Mouse (Mus musculus): ENCODE data around the gene 4930595D18Rik. TPM values are rescaled to one million over a fixed set of nuclear protein-coding genes. Genes with fewer than 3 reads are reported as not detected.

Gene 4930595D18Rik
- polyA plus RNA-seq, 1 experiment from 2014 or later: not detected

GRCm38 (mm10) chr12:111153946-111154345 is 30.3 kb downstream of the 4930595D18Rik start:
- peaks cover 6% of the 10 kb centered on the region for H3K27me3 ChIP-seq
- DNase-seq (ENCODE audit: low read depth, low spot score) (no peak), ATAC-seq (no peak)
- CTCF ChIA-PET: no interaction called here
- POLR2A ChIA-PET: interaction anchor here (1.7 kb wide), 1 partner anchor 11 kb away, joined by 3 read pairs; no protein-coding TSS in a partner anchor
- in situ Hi-C loops (cut with MboI; ENCODE audit: low pct_unique_long_range_greater_than_20kb): no loop called here
- no peak for TF ChIP-seq CTCF (IDR thresholded peaks at IDR 0.05)

GRCm38 (mm10) chr12:111152981-111153710 is 31.1 kb downstream of the 4930595D18Rik start:
- peaks cover 6% of the 10 kb centered on the region for H3K27me3 ChIP-seq
- TF ChIP-seq CTCF (IDR thresholded peaks at IDR 0.05): no peak
- ATAC-seq: no peak
- POLR2A ChIA-PET: interaction anchor here (1.7 kb wide), 1 partner anchor 12 kb away, joined by 3 read pairs; no protein-coding TSS in a partner anchor
- in situ Hi-C loops (cut with MboI; ENCODE audit: low pct_unique_long_range_greater_than_20kb): no loop called here
- DNase-seq (ENCODE audit: low read depth, low spot score): no peak
- CTCF ChIA-PET: no interaction called here

- peaks cover 6% of the 10 kb centered on the region for H3K27me3 ChIP-seq
- CTCF ChIA-PET: no interaction called here
- DNase-seq (ENCODE audit: low read depth, low spot score) (no peak), ATAC-seq (no peak)
- POLR2A ChIA-PET: no interaction called here
- TF ChIP-seq CTCF (IDR thresholded peaks at IDR 0.05): no peak
- in situ Hi-C loops (cut with MboI; ENCODE audit: low pct_unique_long_range_greater_than_20kb): no loop called here
These were observed 31.7 kb downstream of the 4930595D18Rik start for GRCm38 (mm10) chr12:111152579-111152978.

- ChIA-PET CTCF (interaction anchor here (1.1 kb wide), 1 partner anchor 12 kb away, joined by 3 read pairs; no protein-coding TSS in a partner anchor), POLR2A (interaction anchor here (0.6 kb wide), 1 partner anchor 487 kb away, joined by 4 read pairs; no protein-coding TSS in a partner anchor)
- no peak for ATAC-seq
- peaks cover 6% of the 10 kb centered on the region for H3K27me3 ChIP-seq
- in situ Hi-C loops (cut with MboI; ENCODE audit: low pct_unique_long_range_greater_than_20kb): no loop called here
- no peak for DNase-seq (ENCODE audit: low read depth, low spot score)
- no peak for TF ChIP-seq CTCF (IDR thresholded peaks at IDR 0.05)
These were observed 32.7 kb downstream of the 4930595D18Rik start for GRCm38 (mm10) chr12:111151422-111152156.

- POLR2A ChIA-PET: no interaction called here
These were observed 34.1 kb downstream of the 4930595D18Rik start for GRCm38 (mm10) chr12:111150236-111150596.

GRCm38 (mm10) chr12:111149495-111150235 is 34.6 kb downstream of the 4930595D18Rik start:
- ATAC-seq (no peak), DNase-seq (ENCODE audit: low read depth, low spot score) (no peak)
- in situ Hi-C loops (cut with MboI; ENCODE audit: low pct_unique_long_range_greater_than_20kb): no loop called here
- ChIA-PET POLR2A (no interaction called here), CTCF (interaction anchor here (1.0 to 1.3 kb wide), 3 partner anchors 15 to 56 kb away, joined by 3 read pairs; no protein-coding TSS in a partner anchor)
- peaks cover 6% of the 10 kb centered on the region for H3K27me3 ChIP-seq
- no peak for TF ChIP-seq CTCF (IDR thresholded peaks at IDR 0.05)

More at GRCm38 (mm10) chr12:111150236-111150596, 34.1 kb downstream of the 4930595D18Rik start:
- DNase-seq (ENCODE audit: low read depth, low spot score): no peak
- CTCF ChIA-PET: interaction anchor here (1.2 to 1.3 kb wide), 2 partner anchors 15 to 57 kb away, joined by 3 read pairs; no protein-coding TSS in a partner anchor
- peaks cover 6% of the 10 kb centered on the region for H3K27me3 ChIP-seq
- no peak for TF ChIP-seq CTCF (IDR thresholded peaks at IDR 0.05)
- in situ Hi-C loops (cut with MboI; ENCODE audit: low pct_unique_long_range_greater_than_20kb): no loop called here
- no peak for ATAC-seq

GRCm38 (mm10) chr12:111145269-111145668 is 39.0 kb downstream of the 4930595D18Rik start:
- TF ChIP-seq CTCF (IDR thresholded peaks at IDR 0.05): no peak
- H3K27me3 ChIP-seq: no peaks in the 10 kb centered on the region
- no peak for ATAC-seq
- no peak for DNase-seq (ENCODE audit: low read depth, low spot score)
- CTCF ChIA-PET: no interaction called here
- POLR2A ChIA-PET: no interaction called here
- in situ Hi-C loops (cut with MboI; ENCODE audit: low pct_unique_long_range_greater_than_20kb): no loop called here

- in situ Hi-C loops (cut with MboI; ENCODE audit: low pct_unique_long_range_greater_than_20kb): no loop called here
- H3K27me3 ChIP-seq: no peaks in the 10 kb centered on the region
- ATAC-seq: no peak
- DNase-seq (ENCODE audit: low read depth, low spot score): no peak
- CTCF ChIA-PET: no interaction called here
- no peak for TF ChIP-seq CTCF (IDR thresholded peaks at IDR 0.05)
- POLR2A ChIA-PET: no interaction called here
These were observed 39.7 kb downstream of the 4930595D18Rik start for GRCm38 (mm10) chr12:111144598-111144997.

- no peaks in the 10 kb centered on the region for H3K27me3 ChIP-seq
- in situ Hi-C loops (cut with MboI; ENCODE audit: low pct_unique_long_range_greater_than_20kb): no loop called here
- ATAC-seq (no peak), DNase-seq (ENCODE audit: low read depth, low spot score) (no peak)
- no peak for TF ChIP-seq CTCF (IDR thresholded peaks at IDR 0.05)
- CTCF ChIA-PET: interaction anchor here (1.3 kb wide), 1 partner anchor 16 kb away, joined by 5 read pairs; no protein-coding TSS in a partner anchor
- POLR2A ChIA-PET: no interaction called here
These were observed 40.7 kb downstream of the 4930595D18Rik start for GRCm38 (mm10) chr12:111143509-111144063.

GRCm38 (mm10) chr12:111143005-111143508 is 41.2 kb downstream of the 4930595D18Rik start:
- in situ Hi-C loops (cut with MboI; ENCODE audit: low pct_unique_long_range_greater_than_20kb): no loop called here
- POLR2A ChIA-PET: no interaction called here
- no peaks in the 10 kb centered on the region for H3K27me3 ChIP-seq
- CTCF ChIA-PET: interaction anchor here (1.3 kb wide), 1 partner anchor 16 kb away, joined by 5 read pairs; no protein-coding TSS in a partner anchor
- TF ChIP-seq CTCF (IDR thresholded peaks at IDR 0.05): no peak
- ATAC-seq (no peak), DNase-seq (ENCODE audit: low read depth, low spot score) (no peak)
